Mouse (Mus musculus) B cell, adult (primary cell): ENCODE data around the gene Lrp4. TPM values are rescaled to one million over a fixed set of nuclear protein-coding genes. Genes with fewer than 3 reads are reported as not detected.

Experiments
- total RNA-seq: library from RNA; stranded (reverse); gene quantifications from 4 replicates; pipeline ENCODE4 v1.2.4, GENCODE M21; 2023; ENCODE audit not compliant: inconsistent age

The Lrp4 gene
- total RNA-seq, result 0.16 to 0.24 TPM (median 0.19 TPM) in 4 replicates

DNA sequence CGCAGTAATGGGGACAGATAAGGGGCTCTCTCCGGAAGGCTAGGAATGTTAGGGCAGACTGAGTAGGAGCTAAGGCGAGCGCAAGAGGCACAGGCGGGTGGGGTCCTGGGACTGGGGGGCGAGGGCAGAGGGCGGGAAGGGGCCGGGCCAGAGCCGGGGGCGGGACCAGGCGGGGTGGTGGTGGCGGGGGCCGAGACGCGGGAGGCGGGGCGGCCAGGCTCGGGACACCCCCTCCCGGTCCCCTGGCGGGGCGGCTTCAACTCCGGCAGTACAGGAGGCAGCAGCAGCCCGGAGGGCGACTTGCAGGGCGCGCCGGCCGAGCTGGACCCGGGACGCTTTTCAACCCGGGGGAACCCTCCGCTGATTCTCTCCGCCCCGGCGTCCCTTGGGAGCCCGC is at the start of gene Lrp4:
Gene Lrp4, plus strand, starts transcription at position 253 of the 397 bp plus-strand sequence.

DNA sequence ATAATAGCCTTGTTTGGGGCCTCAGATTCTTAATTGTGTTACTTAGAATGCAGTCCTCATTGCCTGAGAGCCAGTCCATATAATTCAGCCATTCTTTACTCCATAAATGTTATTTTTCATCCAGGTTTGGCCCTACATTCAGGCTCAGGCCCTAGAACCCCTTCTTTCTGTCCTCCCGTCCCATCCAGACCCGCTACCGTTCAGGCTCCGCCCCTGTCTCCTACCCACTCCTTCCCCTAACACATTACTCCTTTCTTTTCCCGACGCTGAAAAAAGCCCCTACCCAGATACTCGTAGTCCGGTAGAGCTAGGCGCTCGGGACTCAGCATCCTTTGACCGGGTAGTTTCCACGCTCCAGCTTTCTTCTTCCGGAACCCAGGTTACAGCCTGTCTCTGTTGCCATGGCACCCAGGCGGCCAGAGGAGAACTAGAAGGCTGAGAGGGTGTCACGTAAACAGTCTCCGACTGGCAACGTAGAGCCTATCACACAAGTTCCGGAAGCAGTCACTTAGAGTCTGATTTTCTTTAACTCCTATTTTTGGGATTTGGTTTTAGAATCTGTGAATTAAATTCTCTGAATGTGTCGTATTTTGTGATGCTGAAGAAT is 12.9 kb upstream of the Lrp4 start, which contains the start of gene 1110051M20Rik:
Gene 1110051M20Rik, minus strand, starts transcription at position 419 of the 607 bp plus-strand sequence.

DNA sequence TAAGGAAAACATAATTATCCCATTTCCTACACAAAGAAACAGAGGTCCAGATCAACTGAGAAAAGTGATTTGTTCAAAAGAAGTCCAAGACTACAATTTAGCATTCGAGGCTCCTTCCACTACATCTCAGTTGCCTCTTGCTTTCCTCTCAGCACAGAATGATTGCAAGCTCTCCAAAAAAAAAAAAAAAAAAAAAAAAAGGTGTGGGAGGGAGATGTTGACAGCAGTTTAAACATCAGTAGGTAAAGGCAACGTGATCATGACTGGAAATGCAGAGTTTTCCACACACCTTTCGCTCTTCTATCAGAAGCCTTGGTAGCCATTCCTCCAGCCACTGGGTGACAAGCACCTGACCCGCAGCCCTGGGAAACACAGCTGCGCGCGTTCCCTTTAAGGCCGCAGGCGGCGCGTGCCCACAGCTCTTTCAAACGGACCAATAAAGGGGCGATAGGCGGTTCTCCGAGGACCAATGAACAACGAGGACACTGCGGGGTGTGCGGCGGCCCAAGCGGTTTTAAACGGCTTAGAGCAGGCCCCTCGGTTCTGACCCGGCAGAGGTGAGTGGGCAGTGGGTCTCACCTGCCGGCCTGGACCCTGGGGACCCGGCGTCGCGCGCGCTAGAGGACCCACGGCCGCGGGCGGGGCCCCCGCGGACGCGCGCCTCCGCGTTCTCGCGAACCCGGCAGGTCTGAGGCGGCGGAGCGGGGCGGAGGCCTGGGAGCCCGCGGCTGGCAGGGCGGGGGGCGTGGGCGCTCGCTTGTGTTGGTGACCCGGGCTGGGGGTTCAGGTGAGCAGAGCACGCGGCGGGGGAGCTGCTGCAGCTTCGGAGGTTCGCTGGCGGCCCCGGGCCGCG is 69.2 kb downstream of the Lrp4 start, which contains the start of gene Ckap5:
Gene Ckap5, plus strand, starts transcription at position 469 of the 853 bp plus-strand sequence.

Other genes starting within 250 kb of the Lrp4 start
- 33.6 to 38.6 TPM (median 36.9 TPM) in 4 replicates for gene Ddb2, start 220.5 kb upstream of the Lrp4 start, total RNA-seq
- 0.45 to 0.70 TPM (median 0.69 TPM) in 3 of 4 replicates, not detected in the other for gene Pacsin3, start 201.6 kb upstream of the Lrp4 start, total RNA-seq
- 146 to 156 TPM (median 152 TPM) in 4 replicates for gene Arfgap2, start 192.5 kb upstream of the Lrp4 start, total RNA-seq
- 6.7 to 10.0 TPM (median 7.8 TPM) in 4 replicates for gene 1110051M20Rik, start 12.8 kb upstream of the Lrp4 start, total RNA-seq
- 35.1 to 40.5 TPM (median 36.7 TPM) in 4 replicates for gene Ckap5, start 69.3 kb downstream of the Lrp4 start, total RNA-seq
- gene F2, start 178.9 kb downstream of the Lrp4 start, total RNA-seq, result 0.54 TPM in 1 of 4 replicates, not detected in the others
- gene Zfp408, start 192.3 kb downstream of the Lrp4 start, total RNA-seq, result 21.0 to 35.3 TPM (median 29.7 TPM) in 4 replicates
- 58.9 to 66.5 TPM (median 63.2 TPM) in 4 replicates for gene Arhgap1, start 192.3 kb downstream of the Lrp4 start, total RNA-seq